Mouse (Mus musculus) MEL (cell line): ENCODE measurements around the gene Lmbr1.

Source experiments
- BHLHE40 ChIP-seq: IDR thresholded peaks from 2 replicates; pipeline ENCODE4 v1.6.1; 2012; ENCODE audit warnings: low read depth, mild to moderate bottlenecking, inconsistent platforms, low read length, improper control_type of control experiment, borderline replicate concordance
- CHD2 ChIP-seq: IDR thresholded peaks from 2 replicates; pipeline ENCODE4 v1.6.1; 2011; ENCODE audit warnings: low read length, improper control_type of control experiment
- CTCF ChIP-seq, 3 experiments: IDR thresholded peaks in 2 of 3; conservative IDR thresholded peaks in 1 of 3; 2 replicates each; pipeline ENCODE4 v1.5.1; 2011 to 2012; ENCODE audit warnings: low read length in 3 of 3, low read depth in 2 of 3, mild to moderate bottlenecking in 2 of 3, improper control_type of control experiment in 1 of 3, inconsistent platforms in 1 of 3, mixed read lengths in 1 of 3, moderate library complexity in 1 of 3; ENCODE audit not compliant: control insufficient read depth in 1 of 3, insufficient read depth in 1 of 3, poor library complexity in 1 of 3, severe bottlenecking in 1 of 3
- E2F4 ChIP-seq: IDR thresholded peaks from 2 replicates; pipeline ENCODE4 v1.6.1; 2011; ENCODE audit warnings: low read depth, low read length, improper control_type of control experiment, borderline replicate concordance
- ETS1 ChIP-seq: IDR thresholded peaks from 2 replicates; pipeline ENCODE4 v1.6.1; 2012; ENCODE audit warnings: low read depth, mild to moderate bottlenecking, inconsistent platforms, low read length, improper control_type of control experiment, moderate library complexity
- JUND ChIP-seq: IDR thresholded peaks from 2 replicates; pipeline ENCODE4 v1.6.1; 2011; ENCODE audit warnings: low read depth, mild to moderate bottlenecking, improper control_type of control experiment, low read length
- MAX ChIP-seq: IDR thresholded peaks from 2 replicates; pipeline ENCODE4 v1.6.1; 2011; ENCODE audit warnings: low read length, improper control_type of control experiment
- MAZ ChIP-seq: IDR thresholded peaks from 2 replicates; pipeline ENCODE4 v1.6.1; 2012; ENCODE audit warnings: low read depth, mild to moderate bottlenecking, inconsistent platforms, low read length, improper control_type of control experiment
- SIN3A ChIP-seq: IDR thresholded peaks from 2 replicates; pipeline ENCODE4 v1.6.1; 2012; ENCODE audit warnings: low read length, improper control_type of control experiment, inconsistent platforms
- TBP ChIP-seq: IDR thresholded peaks from 2 replicates; pipeline ENCODE4 v1.8.0; 2011; ENCODE audit warnings: low read depth, low read length, improper control_type of control experiment
- USF1 ChIP-seq: IDR thresholded peaks from 2 replicates; pipeline ENCODE4 v1.6.1; 2014; ENCODE audit warnings: low read depth, mild to moderate bottlenecking, inconsistent platforms, low read length, improper control_type of control experiment, moderate library complexity
- USF2 ChIP-seq, 2 experiments: IDR thresholded peaks; 2 replicates each; pipeline ENCODE4 v1.6.1; 2011 to 2012; ENCODE audit warnings: improper control_type of control experiment in 2 of 2, low read length in 2 of 2, borderline replicate concordance in 1 of 2, inconsistent platforms in 1 of 2, low read depth in 1 of 2, mild to moderate bottlenecking in 1 of 2; ENCODE audit not compliant: insufficient read depth in 1 of 2
- ZKSCAN1 ChIP-seq: IDR thresholded peaks from 2 replicates; pipeline ENCODE4 v1.6.1; 2012; ENCODE audit warnings: low read depth, mild to moderate bottlenecking, inconsistent platforms, low read length, improper control_type of control experiment, moderate library complexity

DNA sequence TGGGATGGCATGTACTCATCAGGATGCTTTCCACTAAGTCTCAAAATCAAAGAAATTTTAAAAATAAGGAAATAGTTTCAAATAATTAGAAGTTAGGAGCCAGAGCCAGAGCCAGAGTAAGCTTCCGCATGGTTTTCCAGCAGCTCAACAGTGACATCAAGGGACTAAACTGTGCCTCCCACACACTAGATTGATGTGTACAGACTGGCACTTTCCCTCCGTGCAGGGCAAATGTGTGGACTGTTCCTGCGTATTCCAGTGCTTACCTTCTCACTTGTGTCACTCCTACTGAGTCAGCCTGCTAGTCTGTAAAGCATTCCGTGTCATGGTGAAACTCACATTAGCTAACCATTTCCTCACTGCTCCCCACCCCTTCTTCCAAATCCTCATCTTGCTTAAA, 107.3 kb downstream of the Lmbr1 start:
- TF ChIP-seq USF1 (no peak), CHD2 (no peak), JUND (no peak), CTCF (IDR thresholded peaks at IDR 0.05 in 2 of 3, conservative IDR thresholded peaks at IDR 0.05 in 1 of 3; ENCODE audit: control insufficient read depth in 1 of 3, insufficient read depth in 1 of 3, low read depth in 2 of 3, low read length in 3 of 3, poor library complexity in 1 of 3, severe bottlenecking in 1 of 3) (no peak), BHLHE40 (no peak), MAX (no peak), E2F4 (no peak), ZKSCAN1 (no peak), ETS1 (no peak), SIN3A (no peak), TBP (no peak), MAZ (no peak), USF2 (IDR thresholded peaks at IDR 0.05; ENCODE audit: borderline replicate concordance in 1 of 2, insufficient read depth in 1 of 2, low read depth in 1 of 2, low read length in 2 of 2) (no peak)
